Mouse (Mus musculus) heart, postnatal 0 days (tissue): Measurements from ENCODE around the gene Rasgrp1. TPM values are rescaled to one million over a fixed set of nuclear protein-coding genes. Genes with fewer than 3 reads are reported as not detected.

ENCODE experiments used
- ATAC-seq: fragments of 200-750 bp; cut with Nextera tagmentation; 2 replicates; pipeline ENCODE4 v1.8.0; 2017; ENCODE audit warnings: low read depth, moderate number of reproducible peaks, moderate library complexity; ENCODE audit not compliant: insufficient read depth
- DNase-seq: peaks from one replicate; pipeline ENCODE4 v3.0.0-alpha.2; 2016; ENCODE audit warnings: low spot score
- H3K27ac ChIP-seq: fragments of 300-500 bp; sonication (generic); 2 replicates; pipeline ENCODE4 v1.5.1; 2014; ENCODE audit warnings: low read depth, mild to moderate bottlenecking
- H3K27me3 ChIP-seq: fragments of 300-500 bp; sonication (generic); 2 replicates; pipeline ENCODE4 v1.6.1; 2014; ENCODE audit warnings: low read length, mixed read lengths; ENCODE audit not compliant: control insufficient read depth, insufficient read depth
- H3K36me3 ChIP-seq: fragments of 300-500 bp; sonication (generic); replicated peaks from 2 replicates; pipeline ENCODE4 v1.6.1; 2014; ENCODE audit warnings: low read length, mixed read lengths; ENCODE audit not compliant: control insufficient read depth, insufficient read depth
- H3K4me1 ChIP-seq: fragments of 300-500 bp; sonication (generic); 2 replicates; pipeline ENCODE4 v1.6.1; 2014; ENCODE audit warnings: antibody characterized with exemption; ENCODE audit not compliant: control insufficient read depth, insufficient read depth
- H3K4me2 ChIP-seq: fragments of 300-500 bp; sonication (generic); 2 replicates; pipeline ENCODE4 v1.6.1; 2014; ENCODE audit warnings: low read depth, mild to moderate bottlenecking, low read length, moderate library complexity
- H3K4me3 ChIP-seq: fragments of 300-500 bp; sonication (generic); 2 replicates; pipeline ENCODE4 v1.5.1; 2014; ENCODE audit warnings: low read depth, low read length
- H3K9ac ChIP-seq: fragments of 300-500 bp; sonication (generic); replicated peaks from 2 replicates; pipeline ENCODE4 v1.6.1; 2014; ENCODE audit warnings: low read depth, low read length, mixed read lengths
- H3K9me3 ChIP-seq: fragments of 300-500 bp; sonication (generic); replicated peaks from 2 replicates; pipeline ENCODE4 v1.6.1; 2016; ENCODE audit warnings: low read length; ENCODE audit not compliant: control insufficient read depth
- CTCF ChIP-seq: IDR thresholded peaks from 2 replicates; pipeline ENCODE4 v1.5.1; 2016; ENCODE audit warnings: antibody characterized with exemption, control low read depth, low read depth
- EP300 ChIP-seq: IDR thresholded peaks from 2 replicates; pipeline ENCODE4 v1.6.1; 2016; ENCODE audit warnings: antibody characterized with exemption, low read depth
- WGBS: fragments of 180-500 bp; shearing (Covaris S2); extraction: QIAGEN DNeasy Blood & Tissue Kit; methylation state at CpG from one replicate; pipeline ENCODE4 v1.1.7; 2014; 5-methylcytosine and 5-hydroxymethylcytosine counted together
- polyA plus RNA-seq: library from polyadenylated mRNA; unstranded; fragments of >200 nt; fragmentation: Nextera tagmentation; extraction: Ambion mirVana; gene quantifications from 2 replicates; pipeline ENCODE4 v1.2.1, GENCODE M21; 2015
- total RNA-seq: library from RNA; depleted of rRNA; stranded (reverse); fragments of >200 nt; gene quantifications from 2 replicates; pipeline ENCODE4 v1.2.3, GENCODE M21; 2014; ENCODE audit warnings: low replicate concordance

Gene Rasgrp1
- total and polyA plus RNA-seq, 2 experiments from 2014 or later = 0.07 TPM; not detected in 1

DNA sequence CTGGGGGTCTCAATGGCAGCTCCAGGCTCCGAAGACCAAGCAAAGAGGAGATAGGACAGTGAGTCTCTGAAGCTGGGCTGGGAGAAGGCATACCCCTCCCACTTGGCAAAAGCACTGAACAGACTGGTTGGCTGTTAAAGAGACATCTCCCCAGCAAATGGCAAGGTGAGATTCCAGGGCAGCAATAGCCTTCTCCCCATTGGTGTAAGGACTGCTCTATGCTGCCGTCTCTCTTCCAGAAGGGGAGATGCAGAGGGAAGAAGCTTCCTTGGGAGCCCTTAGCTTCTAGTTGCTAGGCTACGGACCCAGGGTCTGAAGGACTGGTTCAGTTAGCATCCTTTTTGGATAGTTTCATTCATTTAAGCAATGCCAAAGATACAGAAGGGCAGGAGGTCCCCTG, 4.3 kb downstream of the Rasgrp1 start:
- no peaks in the 10 kb centered on the region for H3K36me3 ChIP-seq
- no peak overlapping the region for H3K4me3 ChIP-seq
- no peak overlapping the region for H3K9ac ChIP-seq
- TF ChIP-seq EP300 (no peak), CTCF (no peak)
- no peak for DNase-seq
- H3K27me3 ChIP-seq = peaks cover 15% of the 10 kb centered on the region
- no peaks in the 10 kb centered on the region for H3K9me3 ChIP-seq
- no peak overlapping the region for H3K4me2 ChIP-seq
- ATAC-seq = no peak
- peaks cover 9% of the 10 kb centered on the region; the same call in 1 of the 2 replicates for H3K4me1 ChIP-seq
- WGBS = 40% methylated on average over 3 of the region's 3 CpGs
- no peak overlapping the region for H3K27ac ChIP-seq

DNA sequence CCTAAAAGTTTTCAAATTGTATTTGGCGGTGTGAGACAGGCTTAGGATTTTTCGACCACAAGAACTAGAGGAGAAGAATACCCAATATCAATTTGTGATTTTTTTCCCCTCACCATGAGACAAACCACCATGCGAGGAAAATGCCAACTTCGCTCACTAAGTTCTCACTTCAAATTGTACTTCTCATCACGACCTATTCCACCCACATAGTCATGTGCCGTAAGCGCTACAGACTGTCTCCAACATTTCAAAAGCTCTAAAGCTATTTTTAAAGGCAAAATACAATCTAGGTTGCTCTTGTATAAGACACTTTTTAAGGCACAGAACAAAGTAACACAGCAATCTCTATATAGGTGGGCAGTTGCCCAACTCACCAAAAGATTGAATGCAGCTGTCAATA, 4.9 kb downstream of the Rasgrp1 start:
- no peak overlapping the region for H3K4me2 ChIP-seq
- H3K27me3 ChIP-seq = peaks cover 9% of the 10 kb centered on the region
- TF ChIP-seq CTCF (no peak), EP300 (no peak)
- H3K27ac ChIP-seq = no peak overlapping the region
- ATAC-seq (no peak), DNase-seq (no peak)
- peaks cover 9% of the 10 kb centered on the region; the same call in 1 of the 2 replicates for H3K4me1 ChIP-seq
- H3K9ac ChIP-seq = no peak overlapping the region
- no peaks in the 10 kb centered on the region for H3K9me3 ChIP-seq
- WGBS = 85% methylated on average over 7 of the region's 7 CpGs
- H3K36me3 ChIP-seq = no peaks in the 10 kb centered on the region
- H3K4me3 ChIP-seq = no peak overlapping the region

DNA sequence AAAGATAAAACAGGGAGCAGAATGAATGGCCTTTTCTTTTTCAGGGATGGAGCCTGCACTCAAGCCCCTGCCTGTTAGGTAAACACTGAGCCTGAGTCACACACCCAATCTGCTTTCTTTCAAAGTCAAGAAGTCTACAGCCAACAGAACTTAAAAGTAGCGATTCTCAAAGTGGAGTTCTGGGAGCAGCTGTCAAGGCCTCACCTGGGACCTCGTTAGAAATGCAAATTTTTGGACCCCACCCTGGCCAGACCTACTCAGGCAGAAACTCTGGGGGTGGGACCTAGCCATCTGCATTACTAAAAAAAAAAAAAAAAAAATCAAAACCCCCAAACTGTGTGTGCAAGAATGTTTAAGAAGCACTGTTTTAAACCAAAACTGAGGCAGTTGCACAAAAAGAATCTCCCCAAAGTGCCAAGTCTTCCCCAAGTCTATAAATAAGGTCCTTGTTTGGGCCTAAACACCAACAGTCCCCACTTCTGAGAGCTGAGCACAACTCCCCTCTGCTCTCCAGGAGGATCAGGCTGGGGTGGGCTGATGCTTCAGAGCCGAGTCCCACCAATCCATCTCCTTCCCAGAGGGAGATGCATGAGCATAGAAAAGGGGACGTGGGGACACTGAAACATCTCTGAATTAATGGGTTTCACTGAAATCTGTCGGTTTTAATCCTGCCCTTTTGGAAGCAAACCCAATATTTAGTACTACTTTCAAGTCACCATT, 5.7 kb downstream of the Rasgrp1 start:
- Histone ChIP-seq H3K27ac (no peak overlapping the region), H3K9ac (no peak overlapping the region), H3K4me1 (peaks cover 6% of the 10 kb centered on the region; the same call in 1 of the 2 replicates), H3K4me3 (no peak overlapping the region), H3K27me3 (peaks cover under 1% of the 10 kb centered on the region), H3K9me3 (no peaks in the 10 kb centered on the region), H3K36me3 (no peaks in the 10 kb centered on the region), H3K4me2 (no peak overlapping the region)
- TF ChIP-seq EP300 = no peak
- no peak for TF ChIP-seq CTCF
- ATAC-seq (no peak), DNase-seq (no peak)
- 49% methylated on average over 5 of the region's 5 CpGs for WGBS

DNA sequence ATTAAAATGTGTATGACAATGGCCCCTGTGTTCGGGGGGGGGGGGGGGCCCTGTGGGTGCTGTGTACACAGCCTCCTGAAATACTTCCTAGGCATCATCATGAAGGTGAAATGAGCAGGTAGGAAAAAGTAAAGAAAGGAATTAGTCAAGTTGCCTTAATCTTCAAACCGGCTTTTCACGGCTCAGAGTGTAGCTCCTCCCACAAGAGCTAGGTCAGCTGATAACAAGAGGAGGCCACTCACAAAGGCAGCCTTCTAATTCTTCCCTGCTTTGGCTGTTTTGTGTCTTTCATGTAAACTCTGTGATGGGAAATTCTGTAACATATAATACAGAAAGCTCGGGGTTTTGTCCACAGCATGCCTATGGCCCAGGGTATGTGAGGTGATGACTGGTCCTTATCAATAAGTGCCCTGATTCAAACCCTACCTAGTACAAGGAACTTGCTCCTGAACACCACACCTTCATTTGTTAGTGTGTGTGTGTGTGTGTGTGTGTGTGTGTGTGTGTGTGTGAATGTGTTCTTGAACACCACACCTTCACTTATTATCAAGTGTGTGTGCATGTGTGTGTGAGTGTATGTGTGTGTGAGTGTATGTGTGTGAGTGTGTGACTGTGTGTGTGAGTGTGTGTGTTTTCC, 7.1 kb downstream of the Rasgrp1 start:
- 34% methylated on average over 4 of the region's 4 CpGs for WGBS

DNA sequence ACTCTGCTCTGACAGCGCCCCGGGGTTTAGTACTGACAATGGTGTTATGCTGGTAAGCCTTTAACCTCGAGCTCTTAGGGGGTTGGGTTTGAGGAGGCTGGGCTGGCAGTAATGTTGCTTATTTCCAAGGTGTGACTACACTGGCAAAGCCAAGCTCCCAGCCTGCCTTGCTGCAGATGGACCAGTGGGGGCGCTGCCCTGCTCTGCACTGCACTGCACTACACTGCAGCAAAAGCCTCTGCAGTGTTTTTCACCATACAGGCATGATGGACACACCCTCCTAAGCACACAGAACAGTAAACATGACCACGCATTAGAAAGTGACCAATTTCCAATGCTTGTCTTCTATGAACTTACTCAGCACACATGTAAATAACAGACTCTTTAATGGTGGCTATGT, 11.2 kb downstream of the Rasgrp1 start:
- H3K4me2 ChIP-seq = no peak overlapping the region
- no peaks in the 10 kb centered on the region for H3K9me3 ChIP-seq
- ATAC-seq (no peak), DNase-seq (no peak)
- H3K36me3 ChIP-seq = no peaks in the 10 kb centered on the region
- no peak overlapping the region for H3K9ac ChIP-seq
- H3K4me3 ChIP-seq = no peak overlapping the region
- whole genome bisulfite sequencing = 51% methylated on average over 5 of the region's 5 CpGs
- no peak overlapping the region for H3K27ac ChIP-seq
- H3K27me3 ChIP-seq = no peaks in the 10 kb centered on the region
- H3K4me1 ChIP-seq = no peaks in the 10 kb centered on the region
- TF ChIP-seq CTCF (no peak), EP300 (no peak)

More for the DNA sequence above, 7.1 kb downstream of the Rasgrp1 start:
- no peak overlapping the region for H3K27ac ChIP-seq
- no peak overlapping the region for H3K9ac ChIP-seq
- H3K36me3 ChIP-seq = no peaks in the 10 kb centered on the region
- DNase-seq = no peak
- no peak for ATAC-seq
- H3K4me3 ChIP-seq = no peak overlapping the region
- H3K4me1 ChIP-seq = no peaks in the 10 kb centered on the region
- H3K9me3 ChIP-seq = no peaks in the 10 kb centered on the region
- no peaks in the 10 kb centered on the region for H3K27me3 ChIP-seq
- TF ChIP-seq EP300 = no peak
- TF ChIP-seq CTCF = no peak
- no peak overlapping the region for H3K4me2 ChIP-seq
